Mouse (Mus musculus) myocyte (in vitro differentiated cells): ENCODE results near the gene Shld1.

Source experiments
- E2F4 ChIP-seq: IDR thresholded peaks from one replicate; pipeline ENCODE4 v1.6.1; 2011; ENCODE audit warnings: mild to moderate bottlenecking, control low read depth, moderate library complexity; ENCODE audit not compliant: insufficient read depth
- MYOG ChIP-seq, 3 experiments: IDR thresholded peaks; one replicate each; pipeline ENCODE4 v1.6.1; 2011; ENCODE audit warnings: control low read depth in 2 of 3, low read depth in 2 of 3, mild to moderate bottlenecking in 2 of 3; ENCODE audit not compliant: insufficient read length in 2 of 3, control insufficient read depth in 1 of 3, insufficient read depth in 1 of 3
- POLR2A ChIP-seq: IDR thresholded peaks from one replicate; pipeline ENCODE4 v1.6.1; 2011; ENCODE audit warnings: low read depth, mild to moderate bottlenecking, control low read depth, moderate library complexity; ENCODE audit not compliant: insufficient read length
- POLR2AphosphoS2 ChIP-seq: IDR thresholded peaks from one replicate; pipeline ENCODE4 v1.6.1; 2011; ENCODE audit warnings: low read depth, control low read depth; ENCODE audit not compliant: insufficient read length

DNA sequence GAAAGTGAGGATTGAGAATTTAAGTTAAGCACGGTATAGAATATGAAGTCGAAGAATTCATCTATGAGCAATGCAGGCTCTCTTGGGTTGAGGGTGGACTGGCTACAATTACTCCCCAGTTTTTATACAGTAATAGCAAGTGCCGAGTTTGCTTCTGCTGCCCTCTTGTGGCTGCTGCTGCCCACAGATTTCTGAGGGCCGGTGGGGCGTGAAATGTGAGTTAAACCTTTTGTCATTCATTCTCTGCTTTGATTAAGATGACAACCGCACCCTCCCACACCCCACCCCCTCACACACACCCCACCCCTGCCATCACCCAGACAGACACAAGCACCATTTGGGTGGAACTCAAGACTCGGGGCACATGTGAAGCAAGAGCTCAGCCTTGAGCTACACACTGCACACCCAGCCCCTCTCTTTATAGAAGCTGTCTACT is 14.7 kb downstream of the Shld1 start:
- no peak for TF ChIP-seq MYOG (IDR thresholded peaks at IDR 0.05; ENCODE audit: control insufficient read depth in 1 of 3, insufficient read depth in 1 of 3, insufficient read length in 2 of 3, low read depth in 2 of 3)
- TF ChIP-seq POLR2A: no peak
- no peak for TF ChIP-seq POLR2AphosphoS2
- no peak for TF ChIP-seq E2F4
